Mouse (Mus musculus) midbrain, embryonic 14.5 days (tissue): ENCODE data around the gene Abca17. TPM values are rescaled to one million over a fixed set of nuclear protein-coding genes. Genes with fewer than 3 reads are reported as not detected.

Source experiments
- ATAC-seq: fragments of 200-750 bp; cut with Nextera tagmentation; 2 replicates; pipeline ENCODE4 v1.8.0; 2017; ENCODE audit warnings: moderate number of reproducible peaks, moderate library complexity; ENCODE audit not compliant: low FRiP score, low TSS enrichment
- DNase-seq: peaks from one replicate; pipeline ENCODE4 v3.0.0-alpha.2; 2015
- H3K27ac ChIP-seq: fragments of 300-500 bp; sonication (generic); replicated peaks from 2 replicates; pipeline ENCODE4 v1.5.1; 2014; ENCODE audit warnings: mild to moderate bottlenecking, low read depth, low read length, moderate library complexity
- H3K27me3 ChIP-seq: fragments of 300-500 bp; sonication (generic); 2 replicates; pipeline ENCODE4 v1.6.1; 2014; ENCODE audit warnings: low read length, control low read depth, mixed read lengths; ENCODE audit not compliant: control insufficient read depth, insufficient read depth
- H3K36me3 ChIP-seq: fragments of 300-500 bp; sonication (generic); 2 replicates; pipeline ENCODE4 v1.6.1; 2014; ENCODE audit warnings: low read length, control low read depth; ENCODE audit not compliant: control insufficient read depth, insufficient read depth
- H3K4me1 ChIP-seq: fragments of 300-500 bp; sonication (generic); 2 replicates; pipeline ENCODE4 v1.6.1; 2014; ENCODE audit warnings: mild to moderate bottlenecking, antibody characterized with exemption, low read length, control low read depth; ENCODE audit not compliant: control insufficient read depth, insufficient read depth
- H3K4me2 ChIP-seq: fragments of 300-500 bp; sonication (generic); 2 replicates; pipeline ENCODE4 v1.6.1; 2014; ENCODE audit warnings: mild to moderate bottlenecking, low read length, moderate library complexity
- H3K4me3 ChIP-seq: fragments of 300-500 bp; sonication (generic); replicated peaks from 2 replicates; pipeline ENCODE4 v1.5.1; 2014; ENCODE audit warnings: low read depth, low read length
- H3K9ac ChIP-seq: fragments of 300-500 bp; sonication (generic); replicated peaks from 2 replicates; pipeline ENCODE4 v1.6.1; 2014; ENCODE audit warnings: mild to moderate bottlenecking, low read length, moderate library complexity
- H3K9me3 ChIP-seq: fragments of 300-500 bp; sonication (generic); 2 replicates; pipeline ENCODE4 v1.6.1; 2016; ENCODE audit warnings: low read length, control low read depth, mixed read lengths; ENCODE audit not compliant: control insufficient read depth
- WGBS: fragments of 180-500 bp; shearing (Covaris S2); extraction: QIAGEN DNeasy Blood & Tissue Kit; methylation state at CpG from one replicate; pipeline ENCODE4 v1.1.7; 2014; 5-methylcytosine and 5-hydroxymethylcytosine counted together
- polyA plus RNA-seq: library from polyadenylated mRNA; unstranded; fragments of >200 nt; fragmentation: Nextera tagmentation; extraction: Ambion mirVana; gene quantifications from 2 replicates; pipeline ENCODE4 v1.2.1, GENCODE M21; 2014

The Abca17 gene
- polyA plus RNA-seq, 1 experiment from 2014 or later = 0.18 TPM

DNA sequence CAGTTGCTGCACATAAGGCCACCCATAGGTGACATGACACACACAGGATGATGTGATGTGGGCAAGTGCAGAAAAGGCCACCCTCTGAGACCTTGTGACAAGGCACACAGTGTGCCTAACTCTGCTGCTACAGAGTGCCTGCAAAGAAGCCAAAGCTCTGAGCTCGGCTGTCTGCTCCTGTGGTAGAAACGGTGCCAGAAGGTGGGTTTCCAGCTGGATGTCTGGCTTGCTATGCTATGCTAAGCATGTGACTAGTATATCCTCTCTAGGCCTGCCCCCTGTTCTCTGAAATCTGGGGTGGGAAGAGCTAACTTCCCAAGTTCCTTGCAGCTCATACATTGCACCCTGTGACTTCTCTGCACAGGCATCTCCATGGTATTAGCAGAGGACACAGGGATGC, 86.1 kb downstream of the Abca17 start:
- Histone ChIP-seq H3K27ac (no peak overlapping the region), H3K36me3 (no peaks in the 10 kb centered on the region), H3K27me3 (no peaks in the 10 kb centered on the region), H3K4me2 (no peak overlapping the region), H3K9ac (no peak overlapping the region), H3K4me3 (no peak overlapping the region), H3K9me3 (no peaks in the 10 kb centered on the region), H3K4me1 (no peaks in the 10 kb centered on the region)
- WGBS = 90% methylated on average over 2 of the region's 2 CpGs
- DNase-seq (no peak), ATAC-seq (no peak)

DNA sequence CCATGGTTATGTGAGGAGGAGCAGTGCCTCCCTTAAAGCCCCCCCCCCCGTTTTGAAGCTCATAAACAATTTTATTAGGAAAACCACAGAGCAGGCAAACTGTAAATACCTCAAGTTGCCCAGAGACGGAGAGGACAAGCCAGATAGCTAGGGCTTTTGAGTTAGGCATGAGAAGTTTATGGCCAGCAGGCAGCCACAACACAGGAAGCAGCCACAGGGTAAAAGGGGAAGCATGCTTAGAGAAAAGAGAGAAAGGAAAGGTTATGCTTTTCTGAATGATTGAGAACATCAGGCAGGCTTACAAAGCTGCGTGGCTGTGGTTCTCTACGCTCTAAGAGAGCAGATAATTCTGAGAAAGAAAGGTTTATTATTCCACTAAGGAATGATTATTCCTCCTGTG, 90.4 kb downstream of the Abca17 start:
- no peaks in the 10 kb centered on the region for H3K9me3 ChIP-seq
- no peaks in the 10 kb centered on the region for H3K4me1 ChIP-seq
- DNase-seq (no peak), ATAC-seq (no peak)
- no peaks in the 10 kb centered on the region for H3K36me3 ChIP-seq
- H3K27ac ChIP-seq = no peak overlapping the region
- H3K4me3 ChIP-seq = no peak overlapping the region
- WGBS = 72% methylated on average over 4 of the region's 4 CpGs
- H3K4me2 ChIP-seq = no peak overlapping the region
- no peaks in the 10 kb centered on the region for H3K27me3 ChIP-seq
- H3K9ac ChIP-seq = no peak overlapping the region

DNA sequence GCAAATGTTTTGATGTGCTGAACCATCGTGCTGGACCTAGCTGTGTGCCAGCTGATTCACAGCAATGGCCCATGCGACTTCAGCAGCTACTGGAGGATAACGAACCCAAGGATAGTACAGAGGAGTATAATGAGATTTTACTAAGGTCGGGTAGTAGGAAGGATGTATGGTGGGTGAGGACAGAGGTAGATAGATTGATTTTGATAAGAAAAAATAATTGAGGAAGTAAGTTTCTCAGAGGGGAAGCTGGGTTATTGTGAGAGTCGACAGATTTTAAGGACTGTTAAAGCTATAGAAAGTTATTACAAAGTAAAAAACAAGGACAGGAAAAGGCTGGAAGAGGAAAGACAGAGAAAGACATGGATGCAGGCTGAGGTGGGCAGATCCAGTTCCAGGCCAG, 91.2 kb downstream of the Abca17 start:
- Histone ChIP-seq H3K9me3 (no peaks in the 10 kb centered on the region), H3K27ac (no peak overlapping the region), H3K9ac (no peak overlapping the region), H3K4me1 (no peaks in the 10 kb centered on the region), H3K36me3 (no peaks in the 10 kb centered on the region), H3K4me3 (no peak overlapping the region), H3K4me2 (no peak overlapping the region), H3K27me3 (no peaks in the 10 kb centered on the region)
- ATAC-seq (no peak), DNase-seq (no peak)
- WGBS = 85% methylated on average over 5 of the region's 5 CpGs

DNA sequence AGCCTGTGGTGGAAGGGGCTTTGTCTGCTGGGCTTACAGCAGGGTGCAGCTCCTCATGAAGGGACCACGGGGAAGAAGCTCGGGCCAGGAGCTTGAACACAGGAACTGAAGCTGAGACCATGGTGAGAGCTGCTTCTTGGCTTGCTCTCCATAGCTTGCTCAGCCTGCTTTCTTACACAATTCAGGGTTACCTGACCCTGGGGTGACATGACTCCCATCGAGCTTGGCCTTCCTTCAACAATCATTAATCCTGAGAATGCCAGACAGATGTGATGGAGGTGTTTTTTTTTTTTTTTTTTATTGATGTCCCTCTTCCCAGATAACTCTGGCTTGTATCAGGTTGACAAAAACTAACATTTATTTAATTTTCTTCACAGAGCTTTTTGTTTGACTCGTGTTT, 91.9 kb downstream of the Abca17 start:
- Histone ChIP-seq H3K4me2 (no peak overlapping the region), H3K4me3 (no peak overlapping the region), H3K36me3 (no peaks in the 10 kb centered on the region), H3K27ac (no peak overlapping the region), H3K4me1 (no peaks in the 10 kb centered on the region), H3K9me3 (no peaks in the 10 kb centered on the region), H3K27me3 (no peaks in the 10 kb centered on the region), H3K9ac (no peak overlapping the region)
- ATAC-seq = no peak
- no peak for DNase-seq
- WGBS = 76% methylated on average over 4 of the region's 4 CpGs

DNA sequence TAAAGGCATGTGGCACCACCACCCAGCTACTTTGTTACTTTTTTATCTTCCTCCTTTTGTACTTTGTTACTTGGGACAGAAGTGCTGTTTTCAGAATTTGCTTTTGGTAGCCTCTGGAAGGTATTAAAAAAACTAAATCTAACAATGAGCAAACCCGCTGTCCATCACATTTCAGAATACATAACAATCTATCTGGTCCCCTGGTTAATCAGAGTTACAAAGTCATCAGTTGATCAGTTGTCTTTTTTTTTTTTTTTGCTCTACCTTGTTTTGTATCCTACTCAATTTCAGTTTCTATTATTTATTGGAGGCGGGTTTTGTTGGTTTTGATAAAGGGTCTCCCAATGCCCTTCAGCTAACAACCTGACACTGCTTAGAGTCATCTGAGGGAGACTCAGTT, 98.5 kb downstream of the Abca17 start:
- DNase-seq = no peak

DNA sequence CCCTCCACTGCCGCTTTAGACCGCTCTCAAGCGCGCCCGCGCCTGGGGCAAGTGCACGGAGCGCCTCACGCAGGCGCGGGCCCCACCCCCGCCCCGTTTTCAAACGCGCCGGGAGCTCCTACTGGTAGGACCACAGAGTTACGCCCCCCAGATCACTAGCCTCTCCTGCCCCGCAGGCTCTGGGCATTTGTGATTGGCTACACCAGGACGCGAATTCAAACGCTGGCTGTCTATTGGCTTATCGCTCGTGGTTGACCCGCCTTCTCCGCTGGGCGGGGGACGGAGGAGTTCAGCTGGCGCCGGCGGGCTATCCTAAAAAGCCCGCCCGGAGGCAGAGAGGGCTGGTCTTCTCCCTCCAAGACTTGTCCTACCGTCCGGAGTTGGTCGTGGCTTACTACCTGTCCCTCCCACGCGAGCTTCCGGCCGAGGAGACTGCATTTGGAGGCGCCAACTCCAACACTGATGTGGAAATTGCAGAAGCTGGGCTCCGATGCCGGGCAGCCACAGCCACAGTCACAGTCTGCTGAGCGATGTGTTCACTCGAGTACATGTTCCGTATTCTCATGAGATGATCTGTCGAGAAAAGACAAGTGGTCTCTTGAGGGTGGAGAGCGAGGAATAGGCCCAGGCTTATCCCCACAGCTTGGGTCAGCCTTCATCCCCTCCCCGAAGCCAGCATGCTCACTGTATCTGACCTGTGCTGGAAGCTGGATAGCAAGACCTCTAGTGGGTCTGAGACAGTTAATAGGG, 99.4 kb downstream of the Abca17 start, which contains the start of gene Ccnf:
Ccnf (minus strand) TSS at position 165 of the 750 bp plus-strand sequence.
- peaks cover 9% of the 10 kb centered on the region; the same call in 1 of the 2 replicates for H3K36me3 ChIP-seq

More for the DNA sequence above, 98.5 kb downstream of the Abca17 start:
- Histone ChIP-seq H3K4me1 (peaks cover 14% of the 10 kb centered on the region), H3K4me2 (peak overlapping the region; percentile 81), H3K4me3 (no peak overlapping the region), H3K9ac (peak overlapping the region; percentile 59; the same call in 1 of the 2 replicates), H3K36me3 (peaks cover 9% of the 10 kb centered on the region; the same call in 1 of the 2 replicates), H3K27ac (no peak overlapping the region), H3K9me3 (no peaks in the 10 kb centered on the region), H3K27me3 (no peaks in the 10 kb centered on the region)
- 98% methylated on average over 2 of the region's 2 CpGs for WGBS
- no peak for ATAC-seq

DNA sequence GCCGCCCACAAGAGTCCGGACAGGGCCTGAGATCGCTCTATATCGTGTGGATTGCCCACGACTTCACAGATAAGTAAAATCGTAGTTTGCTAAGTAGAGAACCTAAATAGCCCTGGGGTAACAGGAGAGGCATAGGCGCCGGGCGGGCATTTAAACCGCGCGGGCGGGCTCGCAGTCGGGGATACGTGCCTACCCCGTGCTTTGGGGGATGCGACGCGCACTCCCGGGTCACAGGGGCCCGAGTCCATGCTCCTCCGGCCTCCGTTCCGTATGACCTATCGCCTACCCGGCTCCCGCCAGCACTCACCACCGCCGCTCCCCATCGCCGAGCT, 99.9 kb downstream of the Abca17 start:
- WGBS = under 1% methylated on average over 32 of the region's 32 CpGs
- ATAC-seq (no peak; the same call in 1 of the 2 replicates), DNase-seq (no peak)
- Histone ChIP-seq H3K4me1 (peaks cover 14% of the 10 kb centered on the region), H3K9ac (peak overlapping the region; percentile 65), H3K36me3 (peaks cover 9% of the 10 kb centered on the region; the same call in 1 of the 2 replicates), H3K4me3 (peak overlapping the region; percentile 73), H3K4me2 (peak overlapping the region; percentile 81), H3K27me3 (no peaks in the 10 kb centered on the region), H3K9me3 (no peaks in the 10 kb centered on the region), H3K27ac (peak overlapping the region; percentile 72)

More for the DNA sequence above, 99.4 kb downstream of the Abca17 start, which contains the start of gene Ccnf:
- Histone ChIP-seq H3K4me2 (peak within 1 kb of the TSS; percentile 81), H3K27me3 (no peaks in the 10 kb centered on the region), H3K4me1 (peaks cover 14% of the 10 kb centered on the region), H3K9ac (peak within 1 kb of the TSS; percentile 65), H3K9me3 (no peaks in the 10 kb centered on the region), H3K27ac (peak within 1 kb of the TSS; percentile 72), H3K4me3 (peak within 1 kb of the TSS; percentile 73)
- DNase-seq = peak; percentile 98
- under 1% methylated on average over 48 of the region's 48 CpGs for WGBS
- ATAC-seq = peak; percentile 100

GRCm38 (mm10) chr17:24248641-24249040, 102.2 kb downstream of the Abca17 start:
- Histone ChIP-seq H3K36me3 (peaks cover 26% of the 10 kb centered on the region), H3K9me3 (no peaks in the 10 kb centered on the region), H3K4me2 (no peak overlapping the region), H3K27me3 (no peaks in the 10 kb centered on the region), H3K4me1 (peaks cover 14% of the 10 kb centered on the region), H3K27ac (no peak overlapping the region), H3K9ac (no peak overlapping the region), H3K4me3 (no peak overlapping the region)
- peak; percentile 8 for DNase-seq
- no peak for ATAC-seq
- WGBS = 99% methylated on average over 2 of the region's 2 CpGs

DNA sequence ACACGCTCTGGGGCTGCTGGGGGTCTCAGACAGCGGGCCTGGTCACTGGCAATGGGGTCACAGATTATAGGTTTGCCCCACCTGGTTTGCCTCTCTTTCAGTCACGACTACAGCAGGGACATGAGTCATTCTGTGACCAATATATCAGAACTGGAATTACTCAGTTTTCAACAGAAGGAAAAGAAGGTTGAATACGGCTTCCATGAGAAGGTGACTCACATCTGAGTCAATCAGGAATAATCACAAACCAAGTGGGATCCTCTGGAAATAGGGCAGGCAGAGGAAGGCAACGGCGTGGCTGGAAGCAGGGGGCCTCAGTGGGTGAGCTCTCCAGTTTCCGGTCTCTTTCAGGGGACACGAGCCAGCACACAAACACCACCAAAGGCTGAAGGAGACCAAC, 106.8 kb downstream of the Abca17 start:
- no peak for ATAC-seq
- Histone ChIP-seq H3K9me3 (no peaks in the 10 kb centered on the region), H3K36me3 (peaks cover 60% of the 10 kb centered on the region)

More for the DNA sequence above, 106.8 kb downstream of the Abca17 start:
- Histone ChIP-seq H3K4me3 (no peak overlapping the region), H3K27ac (no peak overlapping the region), H3K4me1 (no peaks in the 10 kb centered on the region), H3K4me2 (no peak overlapping the region), H3K9ac (no peak overlapping the region), H3K27me3 (no peaks in the 10 kb centered on the region)
- WGBS = 99% methylated on average over 8 of the region's 8 CpGs
- DNase-seq = no peak
